Mouse (Mus musculus) bone marrow, adult 2 months (tissue): Measurements from ENCODE around the gene Rxfp4. TPM values are rescaled to one million over a fixed set of nuclear protein-coding genes. Genes with fewer than 3 reads are reported as not detected.
A peak's percentile ranks its signal among the peaks of the same experiment; 100 is the strongest.

ENCODE experiments used
- H3K27ac ChIP-seq: fragments of 200-500 bp; 2 replicates; pipeline ENCODE4 v1.5.1; 2012; ENCODE audit warnings: low read depth, mild to moderate bottlenecking, control low read depth, inconsistent platforms, low read length; ENCODE audit not compliant: control insufficient read depth, poor library complexity, insufficient read depth
- H3K4me1 ChIP-seq: fragments of 200-500 bp; 2 replicates; pipeline ENCODE4 v1.6.1; 2011; ENCODE audit warnings: low read length; ENCODE audit not compliant: control insufficient read depth, insufficient read depth
- H3K4me3 ChIP-seq: fragments of 200-500 bp; replicated peaks from 2 replicates; pipeline ENCODE3; 2011; ENCODE audit warnings: mild to moderate bottlenecking, low read depth, low read length, control low read depth; ENCODE audit not compliant: control insufficient read depth
- CTCF ChIP-seq: fragments of 200-500 bp; IDR thresholded peaks from 2 replicates; pipeline ENCODE4 v1.5.1; 2011; ENCODE audit warnings: low read length, control low read depth; ENCODE audit not compliant: control insufficient read depth, insufficient read depth
- POLR2A ChIP-seq: fragments of 200-500 bp; IDR thresholded peaks from 2 replicates; pipeline ENCODE4 v1.6.1; 2011; ENCODE audit warnings: low read depth, mild to moderate bottlenecking, control low read depth, low read length, borderline replicate concordance; ENCODE audit not compliant: control insufficient read depth
- WGBS: fragments of 180-500 bp; shearing (Covaris S2); methylation state at CpG from one replicate; pipeline ENCODE4 v1.1.7; 2018; 5-methylcytosine and 5-hydroxymethylcytosine counted together
- polyA plus RNA-seq: library from polyadenylated mRNA; stranded (reverse); fragments of >200 nt; gene quantifications from 2 replicates; pipeline ENCODE4 v1.2.4, GENCODE M21; 2011; ENCODE audit warnings: low replicate concordance; ENCODE audit not compliant: missing spikeins, insufficient read depth, insufficient read length

Gene Rxfp4
- polyA plus RNA-seq, 1 experiment, result not detected

DNA sequence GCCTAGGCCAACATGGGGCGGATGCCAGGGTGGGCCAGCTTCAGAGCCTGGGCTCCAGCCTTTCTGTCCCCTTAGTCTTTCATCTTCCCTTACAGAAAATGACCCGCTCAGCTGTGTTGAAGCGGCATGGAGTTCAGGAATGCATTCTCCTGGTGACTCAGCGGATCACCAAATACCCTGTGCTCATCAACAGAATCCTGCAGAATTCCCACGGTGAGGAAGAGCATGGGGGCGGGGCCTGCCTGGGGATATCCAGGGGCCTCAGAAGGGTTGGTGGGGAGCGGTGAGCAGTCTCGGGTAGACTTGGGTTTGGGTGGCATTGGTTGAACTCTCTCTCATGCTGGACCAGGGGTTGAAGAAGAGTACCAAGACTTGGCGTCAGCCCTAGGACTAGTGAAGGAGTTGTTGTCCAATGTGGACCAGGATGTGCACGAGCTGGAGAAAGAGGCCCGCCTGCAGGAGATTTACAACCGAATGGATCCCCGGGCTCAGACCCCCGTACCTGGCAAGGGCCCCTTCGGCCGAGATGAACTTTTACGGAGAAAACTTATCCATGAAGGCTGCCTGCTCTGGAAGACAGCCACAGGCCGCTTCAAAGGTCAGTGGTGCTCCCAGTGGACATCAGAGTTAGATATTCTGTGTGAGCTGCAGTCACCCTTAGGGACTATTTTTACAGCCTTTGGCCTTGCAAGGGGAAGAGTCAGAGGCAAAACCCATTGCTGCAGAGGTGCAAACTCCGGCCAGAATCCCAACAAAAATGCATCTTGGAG, 17.3 kb downstream of the Rxfp4 start:
- 91% methylated on average over 19 of the region's 19 CpGs for WGBS
- Histone ChIP-seq H3K27ac (no peak overlapping the region), H3K4me3 (no peak overlapping the region), H3K4me1 (no peaks in the 10 kb centered on the region)
- TF ChIP-seq CTCF, result no peak
- no peak for TF ChIP-seq POLR2A

DNA sequence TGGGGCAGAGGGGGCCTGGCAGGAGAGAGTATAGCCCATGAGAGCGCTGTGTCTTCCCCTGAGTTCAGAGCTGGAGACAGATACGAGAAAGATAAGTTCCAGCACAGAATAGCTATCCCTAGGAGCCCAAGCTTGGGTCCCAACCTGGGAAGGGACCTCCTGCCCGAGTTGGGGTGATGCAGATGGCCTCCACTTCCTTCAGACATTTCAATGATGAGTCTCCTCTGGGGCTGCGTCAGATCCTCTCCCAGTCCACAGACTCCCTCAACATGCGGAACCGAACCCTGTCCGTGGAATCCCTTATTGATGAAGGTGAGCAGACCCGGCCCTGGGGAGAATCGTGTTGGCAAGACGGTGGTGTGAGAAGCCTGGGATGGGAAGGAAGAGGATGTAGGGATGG, 19.9 kb downstream of the Rxfp4 start:
- Histone ChIP-seq H3K4me3 (no peak overlapping the region), H3K27ac (no peak overlapping the region), H3K4me1 (peaks cover 2% of the 10 kb centered on the region; the same call in 1 of the 2 replicates)
- 91% methylated on average over 10 of the region's 10 CpGs for WGBS
- TF ChIP-seq CTCF (no peak), POLR2A (no peak)

DNA sequence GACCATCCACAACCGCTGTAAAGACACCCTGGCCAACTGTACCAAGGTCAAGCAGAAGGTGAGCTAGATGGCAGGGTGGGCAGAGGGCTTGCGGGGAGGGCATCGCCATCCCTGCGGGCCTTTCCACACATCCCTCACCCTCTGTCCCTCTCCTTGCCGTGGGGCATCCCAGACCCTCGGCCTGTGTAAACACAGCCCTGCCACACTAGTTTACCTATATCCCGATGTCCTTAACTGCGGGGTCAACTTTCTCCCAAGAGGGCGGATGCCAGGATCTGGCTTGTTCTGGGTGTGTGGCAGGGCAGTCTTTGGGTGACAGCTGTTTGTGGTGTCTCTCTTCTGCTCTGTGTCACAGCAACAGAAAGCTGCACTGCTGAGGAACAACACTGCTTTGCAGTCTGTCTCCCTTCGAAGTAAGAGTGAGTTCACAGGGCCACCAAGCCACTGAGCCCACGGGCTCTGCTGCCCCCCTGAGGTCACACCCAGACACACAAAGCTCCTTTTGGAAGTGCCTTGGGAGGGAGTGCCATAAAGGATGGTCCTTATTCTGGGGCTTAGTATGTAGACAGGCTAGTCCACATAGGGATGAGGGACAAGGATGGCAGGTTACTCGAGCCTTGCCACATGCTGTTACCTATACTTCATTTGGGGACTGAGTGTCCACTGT, 20.9 kb downstream of the Rxfp4 start:
- 74% methylated on average over 12 of the region's 12 CpGs for WGBS
- no peak overlapping the region for H3K4me3 ChIP-seq
- H3K27ac ChIP-seq, result no peak overlapping the region
- TF ChIP-seq CTCF (peak; percentile 72), POLR2A (no peak)
- H3K4me1 ChIP-seq, result peaks cover 4% of the 10 kb centered on the region; the same call in 1 of the 2 replicates

DNA sequence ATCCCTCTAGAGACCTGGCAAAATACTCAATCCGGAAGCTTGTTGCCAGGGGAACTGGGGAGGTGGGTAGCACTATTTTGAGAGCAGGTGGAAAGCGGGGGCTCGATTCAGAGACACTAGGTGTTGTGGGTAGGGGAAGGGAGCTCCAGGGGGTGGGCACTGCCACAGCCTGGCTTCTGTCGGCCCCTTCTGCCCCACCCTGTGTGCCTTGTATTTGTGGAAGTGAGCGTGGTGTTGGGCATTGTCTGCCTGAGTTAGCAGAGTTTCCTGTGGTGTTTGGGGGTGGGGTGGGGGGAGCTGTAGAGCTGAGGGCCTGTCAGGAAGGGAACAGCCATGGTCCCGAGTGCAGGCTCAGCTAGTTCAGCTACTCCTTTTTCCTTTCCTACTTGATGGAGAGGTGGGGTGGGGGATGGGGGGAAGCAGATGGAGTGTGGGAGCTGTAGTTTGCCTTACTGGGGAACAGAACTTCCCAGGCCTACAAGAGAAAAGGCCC, 22.0 kb downstream of the Rxfp4 start:
- H3K4me3 ChIP-seq, result no peak overlapping the region
- peaks cover 5% of the 10 kb centered on the region; the same call in 1 of the 2 replicates for H3K4me1 ChIP-seq
- H3K27ac ChIP-seq, result no peak overlapping the region
- TF ChIP-seq CTCF, result no peak
- TF ChIP-seq POLR2A, result no peak
- WGBS, result 20% methylated on average over 6 of the region's 6 CpGs

DNA sequence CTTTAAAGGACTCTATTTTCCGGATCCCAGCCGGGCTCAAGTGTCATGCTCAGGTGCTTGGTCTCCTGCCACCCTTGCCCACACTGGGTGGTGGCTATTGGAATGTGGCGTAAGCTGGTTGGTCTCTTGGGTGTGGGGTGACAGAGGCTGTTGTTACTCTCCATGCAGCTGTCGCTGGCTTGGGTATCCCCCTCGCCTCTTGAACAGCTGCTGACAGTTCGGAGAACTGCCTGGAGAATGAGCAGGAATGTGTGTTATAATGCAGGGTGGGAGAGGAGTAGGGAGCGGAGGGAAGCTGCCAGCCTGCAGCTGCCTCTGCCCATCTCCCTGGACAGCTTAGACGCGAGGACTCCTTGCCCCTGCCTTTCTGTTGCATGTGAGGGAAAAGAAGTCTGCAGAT, 22.9 kb downstream of the Rxfp4 start:
- peaks cover 5% of the 10 kb centered on the region; the same call in 1 of the 2 replicates for H3K4me1 ChIP-seq
- 81% methylated on average over 9 of the region's 9 CpGs for WGBS
- H3K27ac ChIP-seq, result no peak overlapping the region
- no peak overlapping the region for H3K4me3 ChIP-seq
- no peak for TF ChIP-seq CTCF

DNA sequence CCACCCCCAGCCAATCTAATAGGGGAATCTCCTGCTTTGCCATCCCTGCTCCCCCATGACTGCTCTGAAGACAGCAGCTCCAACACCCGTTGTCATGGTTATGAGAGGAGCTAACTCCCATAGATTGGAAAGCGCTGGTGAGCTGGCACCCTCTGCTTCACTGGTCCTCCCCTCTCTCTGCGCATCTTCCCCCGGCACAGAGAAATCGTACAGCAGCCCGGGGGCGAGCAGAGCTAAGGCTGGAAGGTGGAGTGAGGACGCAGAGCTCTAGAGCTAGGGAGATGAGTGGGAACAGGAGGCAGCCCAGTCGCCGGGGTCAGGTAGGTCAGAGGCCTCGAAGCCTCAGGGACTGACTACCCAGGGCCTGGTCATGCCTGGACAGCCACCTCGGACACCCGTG, 23.7 kb downstream of the Rxfp4 start:
- H3K4me1 ChIP-seq, result peaks cover 5% of the 10 kb centered on the region; the same call in 1 of the 2 replicates
- WGBS, result 74% methylated on average over 13 of the region's 13 CpGs
- H3K27ac ChIP-seq, result no peak overlapping the region
- TF ChIP-seq POLR2A, result no peak
- no peak for TF ChIP-seq CTCF
- no peak overlapping the region for H3K4me3 ChIP-seq

DNA sequence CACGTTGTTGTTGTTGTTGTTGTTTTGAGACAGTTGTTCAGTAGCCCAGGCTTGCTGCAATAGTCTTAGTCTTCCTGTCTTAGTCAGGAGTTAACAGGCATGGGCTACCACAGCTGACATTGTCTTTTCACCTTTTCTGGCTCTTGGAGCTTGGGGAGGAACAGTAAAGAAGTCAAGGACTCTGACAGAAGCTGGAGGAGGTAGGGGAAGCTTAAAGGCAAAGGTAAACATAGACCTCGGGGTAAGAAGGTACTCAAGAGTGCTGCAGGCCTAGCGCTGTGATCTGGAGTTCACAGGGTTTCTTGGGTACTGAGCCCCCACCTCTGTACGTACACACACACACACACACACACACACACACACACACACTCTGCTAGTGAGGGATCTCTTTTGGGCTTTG, 24.2 kb downstream of the Rxfp4 start:
- WGBS, result 48% methylated on average over 4 of the region's 4 CpGs

DNA sequence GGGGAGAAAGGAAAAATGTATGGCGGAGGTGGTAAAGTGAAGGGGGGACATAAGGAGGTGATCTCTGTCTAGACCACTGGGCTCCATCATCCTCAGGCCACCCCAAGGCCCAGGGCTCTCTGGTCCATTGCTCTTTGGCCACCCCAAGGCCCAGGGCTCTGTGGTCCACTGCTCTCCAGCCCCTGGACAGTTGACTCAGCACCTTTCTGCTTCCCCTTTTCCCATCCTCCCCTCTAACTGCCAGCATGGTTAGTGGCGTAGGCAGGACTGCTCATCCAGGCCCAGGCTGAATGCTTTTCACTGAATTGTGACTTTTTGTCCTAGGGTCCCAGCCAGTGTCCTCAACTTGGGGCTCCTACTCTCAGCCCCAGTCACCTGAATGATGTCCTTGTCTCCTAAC, 25.4 kb downstream of the Rxfp4 start:
- Histone ChIP-seq H3K4me3 (no peak overlapping the region), H3K27ac (no peak overlapping the region), H3K4me1 (peaks cover 5% of the 10 kb centered on the region; the same call in 1 of the 2 replicates)
- 43% methylated on average over 2 of the region's 2 CpGs for WGBS
- TF ChIP-seq CTCF, result no peak
- TF ChIP-seq POLR2A, result no peak

More for the DNA sequence above, 24.2 kb downstream of the Rxfp4 start:
- H3K27ac ChIP-seq, result no peak overlapping the region
- peaks cover 5% of the 10 kb centered on the region; the same call in 1 of the 2 replicates for H3K4me1 ChIP-seq
- TF ChIP-seq POLR2A (no peak), CTCF (no peak)
- H3K4me3 ChIP-seq, result no peak overlapping the region
